Comparison of ENCODE assay signal across 30 mouse cellular contexts in the genomic region with DNA sequence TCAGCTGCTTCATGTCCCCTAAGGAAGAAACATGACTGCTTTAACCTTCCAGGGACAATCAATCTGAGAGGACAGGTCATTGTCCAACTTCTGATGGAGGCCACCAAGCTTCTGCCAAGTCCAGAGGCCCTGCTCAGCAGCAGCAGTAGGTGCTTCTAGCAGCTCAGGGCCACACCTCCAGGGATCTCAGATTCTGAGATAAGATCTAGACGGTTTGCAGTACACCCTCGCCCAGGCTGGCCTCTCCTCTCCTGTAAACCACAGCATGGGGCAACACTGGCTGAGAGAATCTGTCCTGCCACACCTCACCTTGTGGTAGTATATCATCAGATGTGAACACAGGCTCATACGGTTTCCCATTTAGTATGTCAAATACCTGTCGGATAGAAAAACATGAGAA.
DNase-seq lines count a peak whose midpoint lies in the region; ATAC-seq lines count a peak whose summit lies in the region.
"Had no signal": no experiment of that assay in that cellular context is flagged by ENCODE, and none has a peak within 500 bp of the region (broad histone marks: within the 10 kb centered on the region; RNA-seq: fewer than 3 reads in every experiment).

No protein-coding gene starts in this region.

- H3K9ac ChIP-seq in intestine, embryonic 15.5 days: no peak overlapping the region
- H3K9ac ChIP-seq: embryonic facial prominence, embryonic 12.5 days; hindbrain, embryonic 12.5 days; limb, embryonic 15.5 days; liver, postnatal 0 days; stomach, embryonic 15.5 days had no signal

- peak; percentile 36 for DNase-seq in adrenal gland, postnatal 10 days
- no peak for DNase-seq in adrenal gland, adult 2 months
- DNase-seq in CD4-positive helper T cell, adult 2 months (ENCODE audit: low read depth, low spot score): peak; percentile 57
- DNase-seq in urinary bladder, postnatal 14 days (ENCODE audit: low spot score): no peak
- DNase-seq in ovary, adult 18-20 months (ENCODE audit: low spot score): no peak
- DNase-seq: cerebellum, adult 2 months; cerebellum, postnatal 25 days; gastrocnemius, postnatal 25 days; heart, adult 18-20 months; heart, postnatal 36 days; kidney, adult 2 months; kidney, postnatal 4 days; layer of hippocampus, postnatal 36 days; liver, postnatal 0 days; lung, postnatal 36 days; midbrain, embryonic 14.5 days; right cerebral cortex, postnatal 25 days; thymus, postnatal 14 days had no signal

- H3K27ac ChIP-seq in intestine, embryonic 15.5 days: no peak overlapping the region
- H3K27ac ChIP-seq: embryonic facial prominence, embryonic 12.5 days; hindbrain, embryonic 12.5 days; hindbrain, postnatal 0 days; limb, embryonic 10.5 days; limb, embryonic 15.5 days; stomach, embryonic 15.5 days had no signal

- H3K4me3 ChIP-seq in intestine, embryonic 15.5 days (replicated peaks): no peak overlapping the region
- H3K4me3 ChIP-seq: embryonic facial prominence, embryonic 12.5 days; hindbrain, embryonic 12.5 days; limb, embryonic 10.5 days; limb, embryonic 15.5 days; stomach, embryonic 15.5 days had no signal

- H3K36me3 ChIP-seq in intestine, embryonic 15.5 days: peaks cover 22% of the 10 kb centered on the region

- H3K4me2 ChIP-seq in intestine, embryonic 15.5 days (replicated peaks): no peak overlapping the region
- H3K4me2 ChIP-seq: embryonic facial prominence, embryonic 12.5 days; heart, embryonic 11.5 days; hindbrain, embryonic 12.5 days; limb, embryonic 15.5 days; stomach, embryonic 15.5 days had no signal

- peaks cover 4% of the 10 kb centered on the region; the same call in 1 of the 2 replicates for H3K4me1 ChIP-seq in intestine, embryonic 15.5 days (replicated peaks)
- H3K4me1 ChIP-seq: embryonic facial prominence, embryonic 12.5 days; limb, embryonic 10.5 days had no signal

- 0 out of 2 replicates have a peak, but pooled peaks have one; percentile 32 for ATAC-seq in intestine, embryonic 15.5 days
- peak; percentile 27; the same call in 1 of the 2 replicates for ATAC-seq in megakaryocyte-erythroid progenitor cell, adult 5-6 weeks (replicated peaks; ENCODE audit: low FRiP score, low TSS enrichment, poor library complexity, severe bottlenecking)
- ATAC-seq: activated CD4-positive, CD25-positive, alpha-beta regulatory T cell, adult 4 months; CD4-positive, CD25-positive, alpha-beta regulatory T cell, adult 4 months; forebrain, embryonic 14.5 days; hindbrain, postnatal 0 days; liver, postnatal 0 days had no signal

- 53% methylated on average over 4 of the region's 4 CpGs for WGBS in intestine, embryonic 15.5 days

- H3K27me3 ChIP-seq in intestine, embryonic 15.5 days (replicated peaks): no peaks in the 10 kb centered on the region
- H3K27me3 ChIP-seq: embryonic facial prominence, embryonic 12.5 days; hindbrain, embryonic 12.5 days; limb, embryonic 15.5 days; stomach, embryonic 15.5 days had no signal

- no peaks in the 10 kb centered on the region for H3K9me3 ChIP-seq in intestine, embryonic 15.5 days
- H3K9me3 ChIP-seq: embryonic facial prominence, embryonic 12.5 days; hindbrain, embryonic 12.5 days; limb, embryonic 10.5 days; limb, embryonic 15.5 days; stomach, embryonic 15.5 days had no signal

Comparison
In these comparisons a context has a peak if more than half of its experiments do, and no peak if none do; other contexts are left out.
1. DNase-seq: peak in adrenal gland, postnatal 10 days (single experiment) and CD4-positive helper T cell, adult 2 months (single experiment); none in adrenal gland, adult 2 months (single experiment), urinary bladder, postnatal 14 days (single experiment) and ovary, adult 18-20 months (single experiment).